Mouse (Mus musculus): Measurements from ENCODE around the gene Ceacam19. TPM values are rescaled to one million over a fixed set of nuclear protein-coding genes. Genes with fewer than 3 reads are reported as not detected.
"Not testable (repeated sequence)": the region's sequence is repeated elsewhere in the genome, so short reads cannot be mapped to it uniquely, and the experiment has no call there.

Ceacam19 gene
- not detected in 2 replicates for polyA plus RNA-seq (2015; fragmentation: Nextera tagmentation; extraction: Ambion mirVana)

DNA sequence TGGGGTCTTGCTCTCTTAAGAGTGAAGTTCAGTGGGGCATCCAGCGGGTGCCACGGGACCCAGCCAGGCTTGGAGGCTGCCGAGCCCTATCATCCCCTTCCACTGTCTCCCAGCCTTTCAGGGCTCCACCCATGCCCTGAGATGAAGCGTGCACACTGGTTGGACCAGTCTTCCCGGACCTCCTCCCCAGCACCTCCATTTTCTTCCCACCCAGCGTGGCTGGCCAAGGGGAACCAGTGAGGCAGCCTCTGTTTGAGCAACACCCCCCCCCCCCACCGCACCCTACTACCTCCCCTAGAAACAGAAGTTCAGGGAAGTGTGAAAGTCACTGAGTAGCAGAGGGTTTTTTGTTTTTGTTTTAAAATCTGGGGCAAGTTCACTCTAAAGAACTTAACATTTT is at the start of gene Ceacam19:
Gene Ceacam19, minus strand, starts transcription at position 117 of the 400 bp plus-strand sequence.
- Histone ChIP-seq H3K36me3 (replicated peaks) (no peaks in the 10 kb centered on the region), H3K9ac (no peak within 1 kb of the TSS), H3K27ac (replicated peaks) (no peak within 1 kb of the TSS), H3K27me3 (no peaks in the 10 kb centered on the region), H3K4me3 (replicated peaks) (no peak within 1 kb of the TSS), H3K4me2 (no peak within 1 kb of the TSS), H3K4me1 (replicated peaks) (no peaks in the 10 kb centered on the region), H3K9me3 (replicated peaks) (no peaks in the 10 kb centered on the region)
- WGBS (ENCODE audit: insufficient replicate concordance), result 37% methylated on average over 7 of the region's 7 CpGs
- no peak for ATAC-seq (ENCODE audit: insufficient read depth)

DNA sequence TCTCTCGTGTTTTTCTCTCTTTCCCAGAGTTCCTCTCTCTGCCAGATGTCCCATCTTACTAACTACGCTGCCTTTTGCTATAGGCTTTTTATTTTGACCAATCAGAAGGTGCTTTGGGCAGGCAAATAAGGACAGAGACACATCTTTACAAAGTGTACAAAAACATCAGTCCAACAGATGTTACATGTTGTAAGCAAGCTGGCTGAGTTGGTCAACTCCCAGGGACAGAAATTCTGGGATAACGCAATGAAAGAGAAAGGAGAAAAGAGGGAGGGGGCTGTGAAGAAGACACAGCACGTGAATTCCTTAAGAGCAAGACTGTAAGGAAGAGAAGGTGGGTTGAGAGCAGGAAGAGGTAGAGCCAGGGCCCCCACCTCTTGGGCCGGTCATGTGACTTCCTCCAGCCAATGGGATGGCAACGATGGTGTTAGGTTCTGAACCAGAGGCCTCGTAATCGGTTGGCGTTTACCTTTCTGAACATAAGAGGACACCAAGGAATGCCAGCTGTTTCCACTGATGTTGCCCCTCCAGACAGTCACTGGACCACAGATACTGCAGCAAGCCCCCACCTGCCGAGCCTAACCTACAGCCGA is 49.6 kb upstream of the Ceacam19 start:
- Histone ChIP-seq H3K4me3 (replicated peaks) (no peak overlapping the region), H3K9me3 (replicated peaks) (no peaks in the 10 kb centered on the region), H3K27ac (replicated peaks) (no peak overlapping the region), H3K9ac (no peak overlapping the region), H3K4me2 (no peak overlapping the region), H3K4me1 (replicated peaks) (peaks cover 13% of the 10 kb centered on the region), H3K36me3 (replicated peaks) (no peaks in the 10 kb centered on the region), H3K27me3 (peaks cover 3% of the 10 kb centered on the region; the same call in 1 of the 2 replicates)
- ATAC-seq (ENCODE audit: insufficient read depth), result no peak
- 60% methylated on average over 11 of the region's 11 CpGs for WGBS (ENCODE audit: insufficient replicate concordance)

DNA sequence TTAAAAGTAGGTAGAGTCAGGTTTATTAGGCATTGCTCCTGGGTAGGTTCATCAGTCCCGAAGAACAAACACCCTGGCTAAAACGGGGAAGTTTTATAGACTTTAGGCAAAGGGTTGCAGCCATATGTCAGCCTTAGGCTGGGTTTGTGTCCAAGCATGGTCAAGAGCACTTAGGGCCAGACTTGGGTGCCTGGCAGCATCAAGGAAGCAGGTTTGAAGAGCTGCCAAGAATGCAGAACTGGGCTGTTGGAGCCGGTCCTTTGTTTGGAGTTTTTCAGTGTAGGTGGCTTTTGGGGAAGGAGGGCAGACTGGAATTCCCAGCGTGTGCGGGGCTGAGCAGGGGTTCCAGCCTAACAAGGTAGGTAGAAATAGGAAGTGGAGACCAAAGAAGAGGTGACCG is 48.2 kb upstream of the Ceacam19 start:
- no peak for ATAC-seq (ENCODE audit: insufficient read depth)
- Histone ChIP-seq H3K4me2 (peak overlapping the region; percentile 43), H3K4me3 (replicated peaks) (no peak overlapping the region), H3K27ac (replicated peaks) (peak overlapping the region; percentile 51), H3K4me1 (replicated peaks) (peaks cover 18% of the 10 kb centered on the region), H3K9ac (no peak overlapping the region), H3K9me3 (replicated peaks) (no peaks in the 10 kb centered on the region), H3K36me3 (replicated peaks) (no peaks in the 10 kb centered on the region), H3K27me3 (peaks cover 12% of the 10 kb centered on the region)
- WGBS (ENCODE audit: insufficient replicate concordance), result 50% methylated on average over 6 of the region's 6 CpGs

DNA sequence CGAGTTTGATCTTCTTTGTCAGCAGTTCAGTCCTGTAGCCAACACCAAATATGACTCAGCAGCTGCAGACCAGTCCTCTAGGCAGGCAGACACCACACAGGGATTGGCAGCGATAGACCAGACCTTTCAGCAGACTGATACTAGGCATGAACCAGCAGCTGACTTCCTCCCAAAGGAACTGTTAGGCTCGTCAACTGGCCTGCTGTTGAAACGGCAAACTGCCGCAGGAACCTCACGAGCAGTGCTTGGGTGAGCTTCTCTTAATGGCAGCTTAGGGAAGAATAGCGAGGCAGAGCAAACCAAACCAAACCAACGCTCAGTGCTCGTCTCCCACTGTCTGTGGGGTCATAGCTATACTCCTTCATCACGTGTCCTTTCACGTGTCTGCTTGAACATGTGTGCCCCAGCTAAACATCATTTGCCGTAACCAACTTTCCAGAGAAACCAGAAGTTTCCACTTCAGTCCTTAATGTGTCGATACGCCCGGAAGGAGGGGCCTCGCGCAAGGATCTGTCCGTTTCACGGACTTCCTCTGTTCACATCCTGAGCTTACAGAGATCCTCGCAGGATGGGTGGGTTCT is 47.5 kb upstream of the Ceacam19 start:
- WGBS (ENCODE audit: insufficient replicate concordance), result 10% methylated on average over 20 of the region's 20 CpGs
- Histone ChIP-seq H3K36me3 (replicated peaks) (no peaks in the 10 kb centered on the region), H3K4me3 (replicated peaks) (no peak overlapping the region), H3K9me3 (replicated peaks) (no peaks in the 10 kb centered on the region), H3K27ac (replicated peaks) (peak overlapping the region; percentile 51), H3K4me1 (replicated peaks) (peaks cover 18% of the 10 kb centered on the region), H3K9ac (no peak overlapping the region), H3K4me2 (peak overlapping the region; percentile 43), H3K27me3 (peaks cover 12% of the 10 kb centered on the region)
- ATAC-seq (ENCODE audit: insufficient read depth), result peak; percentile 49; the same call in 1 of the 2 replicates

DNA sequence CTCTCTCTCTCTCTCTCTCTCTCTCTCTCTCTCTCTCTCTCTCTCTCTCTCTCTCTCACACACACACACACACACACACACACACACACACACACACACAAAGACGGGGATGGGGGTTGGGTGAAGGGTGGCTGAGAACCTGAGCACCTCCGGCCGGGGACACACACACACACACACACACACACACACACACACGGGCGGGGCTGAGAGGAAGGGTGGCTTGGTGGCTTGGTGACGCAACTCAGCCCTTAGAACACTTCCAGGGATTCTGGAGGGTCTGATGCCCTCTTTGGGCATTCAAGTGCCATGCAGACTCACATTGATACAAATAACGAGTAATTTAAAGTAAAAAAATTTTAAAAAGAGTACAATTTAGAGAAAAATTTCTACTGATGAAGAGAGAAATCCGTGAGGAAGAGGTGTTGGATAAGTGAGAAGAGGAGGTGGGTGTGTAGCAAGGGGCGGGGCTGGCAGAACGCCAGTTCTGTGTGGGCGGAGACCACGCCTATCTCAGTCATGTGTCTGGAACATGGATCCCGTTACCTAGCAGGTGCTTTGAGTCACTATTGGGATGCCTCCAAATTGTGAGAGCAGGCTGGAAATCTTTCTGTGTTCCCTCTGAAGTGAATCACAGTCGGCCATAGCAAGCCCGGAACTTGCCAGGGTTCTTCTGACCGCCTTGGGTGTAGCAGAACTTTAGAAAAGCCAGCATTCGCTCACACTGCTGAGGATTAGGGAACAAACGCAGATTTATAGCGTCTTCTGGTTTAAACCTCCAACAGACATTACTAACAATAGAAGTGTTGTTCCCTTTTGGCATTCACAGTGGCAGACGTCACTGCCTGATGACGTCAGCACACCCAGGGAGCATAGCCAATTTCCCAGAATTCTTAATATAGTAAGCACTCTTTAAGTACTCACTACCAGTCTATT is 45.4 kb upstream of the Ceacam19 start:
- H3K4me3 ChIP-seq (replicated peaks), result no peak overlapping the region; the same call in 1 of the 2 replicates
- H3K9ac ChIP-seq, result no peak overlapping the region
- H3K36me3 ChIP-seq (replicated peaks), result no peaks in the 10 kb centered on the region
- peak overlapping the region; percentile 47 for H3K4me2 ChIP-seq
- H3K27ac ChIP-seq (replicated peaks), result no peak overlapping the region
- no peak for ATAC-seq (ENCODE audit: insufficient read depth)
- no peaks in the 10 kb centered on the region for H3K9me3 ChIP-seq (replicated peaks)
- 6% methylated on average over 21 of the region's 21 CpGs for WGBS (ENCODE audit: insufficient replicate concordance)
- H3K27me3 ChIP-seq, result peaks cover 12% of the 10 kb centered on the region
- H3K4me1 ChIP-seq (replicated peaks), result peaks cover 18% of the 10 kb centered on the region

DNA sequence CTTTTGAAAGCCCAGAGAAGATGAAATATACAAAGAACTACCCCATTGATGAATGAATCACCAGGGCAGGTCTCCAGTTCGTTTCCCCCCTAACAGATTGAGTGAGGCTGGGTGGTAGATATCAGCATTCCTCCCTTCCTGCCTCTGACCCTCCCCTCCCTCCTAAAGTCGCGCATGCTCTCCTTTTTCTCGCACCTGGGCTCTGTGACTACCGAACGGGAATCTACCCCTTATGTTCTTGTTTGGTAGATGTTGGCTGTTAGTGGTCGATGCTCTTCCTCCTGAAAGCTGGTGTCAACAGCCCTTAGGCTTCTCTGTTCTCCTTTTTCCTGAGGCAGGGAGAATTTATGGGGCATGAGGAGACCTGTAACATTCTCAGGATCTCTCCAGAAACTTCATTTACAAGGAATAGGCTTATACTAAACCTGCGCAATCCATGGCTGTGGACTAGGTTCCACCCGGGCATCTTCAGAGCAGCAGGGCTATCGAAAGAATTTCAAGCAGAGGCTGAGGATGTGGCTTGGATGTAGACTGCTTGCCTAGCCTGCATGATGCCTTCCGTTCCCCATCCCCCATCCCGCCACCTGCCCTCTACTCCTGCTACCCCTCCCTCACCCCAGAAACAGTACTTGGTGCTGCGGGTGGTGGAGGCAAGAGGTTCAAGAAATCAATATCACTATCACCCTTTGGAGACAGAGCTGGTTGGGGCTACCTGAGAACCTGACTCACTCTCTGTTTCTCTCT is 44.5 kb upstream of the Ceacam19 start:
- Histone ChIP-seq H3K4me1 (replicated peaks) (peaks cover 18% of the 10 kb centered on the region), H3K27ac (replicated peaks) (no peak overlapping the region), H3K9ac (no peak overlapping the region), H3K27me3 (peaks cover 12% of the 10 kb centered on the region), H3K36me3 (replicated peaks) (no peaks in the 10 kb centered on the region), H3K4me2 (no peak overlapping the region; the same call in 1 of the 2 replicates), H3K4me3 (replicated peaks) (no peak overlapping the region), H3K9me3 (replicated peaks) (no peaks in the 10 kb centered on the region)
- 7% methylated on average over 13 of the region's 13 CpGs for WGBS (ENCODE audit: insufficient replicate concordance)
- no peak for ATAC-seq (ENCODE audit: insufficient read depth)

DNA sequence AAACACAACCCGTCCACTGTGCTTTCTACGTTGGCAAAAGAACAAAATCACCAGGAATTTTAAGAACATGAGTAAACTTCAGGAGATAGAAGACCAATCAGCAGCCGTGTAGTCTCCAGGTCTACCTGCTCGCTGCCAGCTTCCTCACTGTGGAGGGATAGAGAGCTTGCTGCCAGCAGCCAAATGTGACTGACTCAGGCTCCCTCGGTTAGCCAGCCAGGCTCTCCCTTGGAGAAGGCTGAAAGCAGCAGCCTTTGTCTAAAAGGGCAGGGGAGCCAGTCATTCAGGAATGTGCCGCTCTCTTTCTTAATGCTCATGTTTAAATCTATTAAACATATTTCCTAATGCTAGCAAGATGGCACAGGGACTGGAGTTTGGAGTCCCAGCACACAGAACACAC is 42.7 kb upstream of the Ceacam19 start:
- not testable (repeated sequence) for ATAC-seq (ENCODE audit: insufficient read depth); H3K9me3 ChIP-seq (replicated peaks); H3K4me2 ChIP-seq; H3K36me3 ChIP-seq (replicated peaks); H3K9ac ChIP-seq; H3K4me3 ChIP-seq (replicated peaks); H3K27ac ChIP-seq (replicated peaks)
- 54% methylated on average over 6 of the region's 6 CpGs for WGBS (ENCODE audit: insufficient replicate concordance)
- Histone ChIP-seq H3K27me3 (peaks cover 12% of the 10 kb centered on the region), H3K4me1 (replicated peaks) (peaks cover 18% of the 10 kb centered on the region)

DNA sequence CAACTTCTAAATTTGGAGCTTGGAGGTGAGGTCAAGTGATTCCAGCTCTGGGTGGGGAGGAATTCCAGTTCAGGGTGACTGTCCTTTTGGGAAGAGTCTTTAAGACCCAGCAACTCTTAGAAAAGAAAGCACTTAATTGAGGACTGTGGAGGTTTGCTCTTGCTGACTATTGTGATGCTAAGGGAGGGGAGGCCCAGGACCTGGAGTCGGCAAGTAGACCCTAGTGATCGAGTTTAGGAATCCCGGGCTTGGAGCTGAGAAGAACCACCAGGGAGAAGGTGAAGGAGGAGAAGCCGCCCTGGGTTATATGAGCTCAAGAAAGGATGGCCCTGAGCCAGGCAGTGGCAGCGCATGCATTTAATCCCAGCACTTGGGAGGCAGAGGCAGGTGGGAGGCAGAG is 40.7 kb upstream of the Ceacam19 start:
- WGBS (ENCODE audit: insufficient replicate concordance), result 62% methylated on average over 5 of the region's 5 CpGs
- ATAC-seq (ENCODE audit: insufficient read depth), result no peak
- peaks cover 14% of the 10 kb centered on the region for H3K4me1 ChIP-seq (replicated peaks)
- H3K27ac ChIP-seq (replicated peaks), result no peak overlapping the region
- no peak overlapping the region for H3K9ac ChIP-seq
- no peaks in the 10 kb centered on the region for H3K36me3 ChIP-seq (replicated peaks)
- no peak overlapping the region for H3K4me3 ChIP-seq (replicated peaks)
- H3K27me3 ChIP-seq, result peaks cover 12% of the 10 kb centered on the region
- no peaks in the 10 kb centered on the region for H3K9me3 ChIP-seq (replicated peaks)
- H3K4me2 ChIP-seq, result no peak overlapping the region

DNA sequence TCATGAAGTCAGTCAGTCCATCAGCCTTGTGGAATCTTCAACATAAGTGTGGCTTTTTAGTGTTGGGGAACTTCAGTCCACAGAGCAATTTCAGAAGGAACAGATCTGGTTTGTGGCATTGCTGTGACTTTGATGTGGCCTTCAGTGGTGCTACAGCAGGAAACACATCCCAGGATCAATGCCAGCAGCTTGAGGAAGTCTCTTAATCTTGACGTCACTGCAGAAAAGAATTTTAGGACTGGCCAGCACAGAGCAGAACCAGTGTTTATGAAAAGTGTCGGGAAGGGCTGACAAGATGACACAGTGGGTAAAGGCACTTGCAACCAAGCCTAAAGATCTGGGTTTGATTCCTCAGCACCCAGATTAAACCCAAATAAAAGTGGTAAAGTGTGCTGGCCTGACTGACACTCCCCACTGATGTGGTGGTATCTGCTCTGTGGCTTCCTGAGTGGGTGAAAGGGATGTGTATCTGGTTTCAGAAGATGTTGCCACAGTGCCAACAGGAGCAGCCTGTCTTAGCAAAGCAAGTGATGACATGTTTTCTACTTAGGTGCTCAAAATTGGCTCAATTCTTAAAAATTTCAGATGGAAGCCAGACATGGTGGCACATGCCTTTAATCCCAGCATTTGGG is 39.2 kb upstream of the Ceacam19 start:
- H3K4me3 ChIP-seq (replicated peaks), result no peak overlapping the region
- no peaks in the 10 kb centered on the region for H3K9me3 ChIP-seq (replicated peaks)
- H3K4me2 ChIP-seq, result no peak overlapping the region
- no peak for ATAC-seq (ENCODE audit: insufficient read depth)
- H3K27ac ChIP-seq (replicated peaks), result no peak overlapping the region
- 0 out of 2 replicates have a peak, but pooled peaks cover 2% of the 10 kb centered on the region for H3K4me1 ChIP-seq (replicated peaks)
- 27% methylated on average over 2 of the region's 2 CpGs for WGBS (ENCODE audit: insufficient replicate concordance)
- H3K9ac ChIP-seq, result no peak overlapping the region
- peaks cover 5% of the 10 kb centered on the region for H3K27me3 ChIP-seq
- no peaks in the 10 kb centered on the region for H3K36me3 ChIP-seq (replicated peaks)

DNA sequence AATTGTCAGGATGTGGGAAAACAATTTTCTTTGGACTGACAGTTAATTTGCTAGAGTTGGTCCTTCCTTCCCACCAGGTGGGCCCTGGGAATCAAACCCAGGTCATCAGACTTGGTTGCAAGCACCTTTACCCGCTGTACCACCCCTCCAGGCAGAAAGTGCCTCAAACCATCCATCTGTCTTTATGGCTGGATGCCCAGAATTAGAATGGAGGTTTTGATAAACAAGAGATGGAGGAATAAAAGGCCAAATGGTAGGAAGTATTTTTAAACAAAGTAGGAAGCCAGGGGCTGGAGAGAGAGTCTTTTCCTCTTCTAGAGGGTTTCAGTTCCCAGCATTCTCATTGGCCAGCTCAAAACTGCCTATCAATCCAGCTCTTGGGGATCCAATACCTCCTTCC is 37.6 kb upstream of the Ceacam19 start:
- no peaks in the 10 kb centered on the region for H3K9me3 ChIP-seq (replicated peaks)
- H3K27ac ChIP-seq (replicated peaks), result no peak overlapping the region
- H3K9ac ChIP-seq, result no peak overlapping the region
- H3K4me1 ChIP-seq (replicated peaks), result peaks cover 4% of the 10 kb centered on the region
- no peak overlapping the region for H3K4me2 ChIP-seq
- ATAC-seq (ENCODE audit: insufficient read depth), result no peak
- WGBS (ENCODE audit: insufficient replicate concordance), result 70% methylated on average over 1 of the region's 1 CpGs
- H3K4me3 ChIP-seq (replicated peaks), result no peak overlapping the region
- no peaks in the 10 kb centered on the region for H3K27me3 ChIP-seq
- H3K36me3 ChIP-seq (replicated peaks), result no peaks in the 10 kb centered on the region
